Mouse (Mus musculus) hindbrain, embryonic 11.5 days (tissue): ENCODE results near the gene Lypla2. TPM values are rescaled to one million over a fixed set of nuclear protein-coding genes. Genes with fewer than 3 reads are reported as not detected.

Source experiments
- ATAC-seq: fragments of 200-750 bp; cut with Nextera tagmentation; 2 replicates; pipeline ENCODE4 v1.8.0; 2017; ENCODE audit warnings: mild to moderate bottlenecking, moderate TSS enrichment, moderate library complexity; ENCODE audit not compliant: low FRiP score
- DNase-seq: peaks from one replicate; pipeline ENCODE4 v3.0.0-alpha.2; 2015; ENCODE audit warnings: low spot score
- H3K27ac ChIP-seq: fragments of 300-500 bp; sonication (generic); 2 replicates; pipeline ENCODE4 v1.5.1; 2014; ENCODE audit warnings: mild to moderate bottlenecking, low read depth, low read length
- H3K27me3 ChIP-seq: fragments of 300-500 bp; sonication (generic); 2 replicates; pipeline ENCODE4 v1.6.1; 2014; ENCODE audit warnings: mild to moderate bottlenecking, low read length, moderate library complexity, mixed read lengths; ENCODE audit not compliant: control insufficient read depth, insufficient read depth
- H3K36me3 ChIP-seq: fragments of 300-500 bp; sonication (generic); 2 replicates; pipeline ENCODE4 v1.6.1; 2014; ENCODE audit warnings: mild to moderate bottlenecking, low read length, moderate library complexity, mixed read lengths; ENCODE audit not compliant: control insufficient read depth, insufficient read depth
- H3K4me1 ChIP-seq: fragments of 300-500 bp; sonication (generic); replicated peaks from 2 replicates; pipeline ENCODE4 v1.6.1; 2014; ENCODE audit warnings: low read length, mixed read lengths; ENCODE audit not compliant: control insufficient read depth, insufficient read depth
- H3K4me2 ChIP-seq: fragments of 300-500 bp; sonication (generic); replicated peaks from 2 replicates; pipeline ENCODE4 v1.6.1; 2014; ENCODE audit warnings: mild to moderate bottlenecking, low read depth, low read length
- H3K4me3 ChIP-seq: fragments of 300-500 bp; sonication (generic); 2 replicates; pipeline ENCODE4 v1.5.1; 2014; ENCODE audit warnings: low read depth, low read length
- H3K9ac ChIP-seq: fragments of 300-500 bp; sonication (generic); 2 replicates; pipeline ENCODE4 v1.6.1; 2014; ENCODE audit warnings: low read depth, low read length
- H3K9me3 ChIP-seq: fragments of 300-500 bp; sonication (generic); 2 replicates; pipeline ENCODE4 v1.6.1; 2016; ENCODE audit warnings: low read length; ENCODE audit not compliant: control insufficient read depth
- WGBS: fragments of 180-500 bp; shearing (Covaris S2); extraction: QIAGEN DNeasy Blood & Tissue Kit; methylation state at CpG from one replicate; pipeline ENCODE4 v1.1.7; 2014; 5-methylcytosine and 5-hydroxymethylcytosine counted together
- polyA plus RNA-seq: library from polyadenylated mRNA; unstranded; fragments of >200 nt; fragmentation: Nextera tagmentation; extraction: Ambion mirVana; gene quantifications from 2 replicates; pipeline ENCODE4 v1.2.1, GENCODE M21; 2014

Lypla2 gene
- polyA plus RNA-seq, 1 experiment from 2014 or later, result 143 TPM

DNA sequence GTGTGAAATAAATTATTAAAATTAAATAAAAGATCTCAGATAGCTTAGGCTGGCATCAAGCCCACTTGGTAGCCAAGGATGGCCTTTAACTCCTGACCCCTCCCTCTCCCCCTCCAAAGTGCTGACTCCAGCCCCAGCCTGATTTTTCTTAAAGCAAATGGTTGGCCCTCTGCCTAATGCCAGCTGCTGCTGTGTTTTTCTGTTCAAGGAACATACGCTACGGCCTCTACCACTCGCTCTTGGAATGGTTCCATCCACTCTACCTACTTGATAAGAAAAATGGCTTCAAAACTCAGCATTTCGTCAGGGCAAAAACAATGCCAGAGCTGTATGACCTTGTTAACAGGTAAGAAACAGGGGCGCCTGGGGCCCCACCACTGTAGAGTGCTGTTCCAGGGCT lies 47.1 kb downstream of the Lypla2 start:
- Histone ChIP-seq H3K4me1 (0 out of 2 replicates have a peak, but pooled peaks cover 3% of the 10 kb centered on the region), H3K9ac (no peak overlapping the region), H3K4me3 (no peak overlapping the region), H3K36me3 (no peaks in the 10 kb centered on the region), H3K4me2 (no peak overlapping the region), H3K27me3 (no peaks in the 10 kb centered on the region), H3K9me3 (no peaks in the 10 kb centered on the region), H3K27ac (no peak overlapping the region)
- ATAC-seq, result no peak
- DNase-seq, result no peak
- 93% methylated on average over 5 of the region's 5 CpGs for WGBS

GRCm38 (mm10) chr4:135924418-135924817 lies 48.0 kb downstream of the Lypla2 start:
- Histone ChIP-seq H3K9me3 (no peaks in the 10 kb centered on the region), H3K27me3 (no peaks in the 10 kb centered on the region), H3K4me3 (no peak overlapping the region), H3K4me2 (no peak overlapping the region), H3K9ac (no peak overlapping the region), H3K27ac (no peak overlapping the region), H3K4me1 (0 out of 2 replicates have a peak, but pooled peaks cover 3% of the 10 kb centered on the region), H3K36me3 (no peaks in the 10 kb centered on the region)
- 75% methylated on average over 2 of the region's 2 CpGs for WGBS
- DNase-seq (no peak), ATAC-seq (no peak)

- Histone ChIP-seq H3K9ac (no peak overlapping the region), H3K27me3 (no peaks in the 10 kb centered on the region), H3K27ac (no peak overlapping the region), H3K4me2 (peak overlapping the region; percentile 94), H3K9me3 (no peaks in the 10 kb centered on the region), H3K4me3 (no peak overlapping the region), H3K36me3 (no peaks in the 10 kb centered on the region), H3K4me1 (0 out of 2 replicates have a peak, but pooled peaks cover 3% of the 10 kb centered on the region)
- 89% methylated on average over 1 of the region's 1 CpGs for WGBS
- DNase-seq, result no peak
- ATAC-seq, result no peak
Observed at GRCm38 (mm10) chr4:135922190-135922589, 50.2 kb downstream of the Lypla2 start.

DNA sequence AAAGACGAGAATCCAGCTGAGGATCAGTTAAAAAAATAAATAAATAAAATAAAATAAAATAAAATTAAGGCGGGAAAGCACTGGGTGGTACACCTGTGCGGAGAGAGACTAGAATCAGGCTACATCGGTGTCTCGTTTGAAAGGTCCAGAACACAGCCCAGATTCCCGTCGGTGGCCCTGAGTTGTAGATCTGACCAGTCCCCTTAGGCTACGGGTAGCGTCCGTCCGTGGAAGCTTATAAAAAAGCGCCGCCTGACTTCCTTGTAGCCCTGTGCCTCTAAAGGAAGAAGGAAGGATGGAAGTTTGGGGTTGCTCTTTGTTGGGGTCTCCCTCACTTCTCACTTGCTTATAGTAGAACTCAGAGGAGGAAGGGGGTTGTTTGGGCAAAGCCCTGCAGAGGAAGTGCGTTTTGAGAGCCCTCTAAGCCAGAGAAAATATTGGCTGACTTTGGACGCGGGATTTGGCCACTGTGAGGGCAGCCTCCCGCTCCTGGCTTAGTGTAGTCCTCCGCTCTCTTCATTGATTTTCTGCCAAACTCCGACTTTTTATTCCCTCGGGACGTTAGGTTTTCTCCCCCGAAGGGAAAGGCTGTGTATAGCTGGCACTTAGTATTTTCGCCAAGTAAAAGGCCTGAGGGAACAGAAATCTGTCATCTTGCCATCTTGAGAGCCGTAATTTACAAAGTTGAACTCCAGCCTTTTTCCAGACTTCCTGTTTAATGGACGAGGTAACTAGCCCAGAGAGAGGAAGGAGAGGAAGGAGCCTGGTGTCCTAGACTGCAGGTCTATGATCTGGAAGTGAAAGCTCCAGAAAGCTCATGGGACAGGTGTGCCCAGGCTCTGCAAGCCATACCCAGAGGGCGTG lies 50.9 kb downstream of the Lypla2 start:
- Histone ChIP-seq H3K4me3 (peak overlapping the region; percentile 84), H3K4me2 (peak overlapping the region; percentile 94), H3K27me3 (no peaks in the 10 kb centered on the region), H3K9ac (peak overlapping the region; percentile 75), H3K4me1 (0 out of 2 replicates have a peak, but pooled peaks cover 3% of the 10 kb centered on the region), H3K27ac (no peak overlapping the region; the same call in 1 of the 2 replicates), H3K9me3 (no peaks in the 10 kb centered on the region), H3K36me3 (no peaks in the 10 kb centered on the region)
- peak; percentile 49 for DNase-seq
- ATAC-seq, result peak; percentile 47
- WGBS, result 9% methylated on average over 26 of the region's 26 CpGs

- Histone ChIP-seq H3K4me3 (peak within 1 kb of the TSS; percentile 84), H3K4me1 (0 out of 2 replicates have a peak, but pooled peaks cover 3% of the 10 kb centered on the region), H3K4me2 (peak within 1 kb of the TSS; percentile 94), H3K27ac (peak within 1 kb of the TSS; percentile 72; the same call in 1 of the 2 replicates), H3K27me3 (no peaks in the 10 kb centered on the region), H3K9ac (peak within 1 kb of the TSS; percentile 75), H3K36me3 (no peaks in the 10 kb centered on the region), H3K9me3 (no peaks in the 10 kb centered on the region)
- peak; percentile 99 for DNase-seq
- WGBS, result 2% methylated on average over 59 of the region's 60 CpGs
- ATAC-seq, result peak; percentile 96
Observed at GRCm38 (mm10) chr4:135920304-135921241, 51.9 kb downstream of the Lypla2 start, which contains the start of gene Fuca1. Fuca1 (plus strand) TSS chr4:135920735.

DNA sequence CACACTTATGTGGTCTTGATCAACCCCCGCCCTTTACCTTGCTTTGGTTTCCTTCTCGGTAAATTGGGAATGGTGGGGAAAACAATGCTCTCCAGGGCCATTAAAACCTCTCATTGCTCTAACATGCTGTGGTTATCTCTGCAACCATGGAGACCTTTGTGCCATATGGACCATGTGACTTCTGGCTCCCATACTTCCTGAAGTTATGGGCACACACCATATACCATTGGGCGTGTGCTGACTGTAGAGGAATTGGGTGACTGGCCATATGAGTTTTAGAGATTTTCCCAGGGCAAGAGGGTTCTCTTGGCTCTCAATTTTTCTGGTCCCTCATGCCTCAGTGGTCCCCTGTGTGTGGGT lies 53.2 kb downstream of the Lypla2 start:
- H3K4me2 ChIP-seq, result no peak overlapping the region
- H3K4me1 ChIP-seq, result 0 out of 2 replicates have a peak, but pooled peaks cover 3% of the 10 kb centered on the region
- H3K27me3 ChIP-seq, result no peaks in the 10 kb centered on the region
- H3K4me3 ChIP-seq, result no peak overlapping the region
- H3K27ac ChIP-seq, result no peak overlapping the region
- no peak overlapping the region for H3K9ac ChIP-seq
- H3K36me3 ChIP-seq, result no peaks in the 10 kb centered on the region
- ATAC-seq, result no peak
- DNase-seq, result no peak
- 97% methylated on average over 3 of the region's 3 CpGs for WGBS
- no peaks in the 10 kb centered on the region for H3K9me3 ChIP-seq

DNA sequence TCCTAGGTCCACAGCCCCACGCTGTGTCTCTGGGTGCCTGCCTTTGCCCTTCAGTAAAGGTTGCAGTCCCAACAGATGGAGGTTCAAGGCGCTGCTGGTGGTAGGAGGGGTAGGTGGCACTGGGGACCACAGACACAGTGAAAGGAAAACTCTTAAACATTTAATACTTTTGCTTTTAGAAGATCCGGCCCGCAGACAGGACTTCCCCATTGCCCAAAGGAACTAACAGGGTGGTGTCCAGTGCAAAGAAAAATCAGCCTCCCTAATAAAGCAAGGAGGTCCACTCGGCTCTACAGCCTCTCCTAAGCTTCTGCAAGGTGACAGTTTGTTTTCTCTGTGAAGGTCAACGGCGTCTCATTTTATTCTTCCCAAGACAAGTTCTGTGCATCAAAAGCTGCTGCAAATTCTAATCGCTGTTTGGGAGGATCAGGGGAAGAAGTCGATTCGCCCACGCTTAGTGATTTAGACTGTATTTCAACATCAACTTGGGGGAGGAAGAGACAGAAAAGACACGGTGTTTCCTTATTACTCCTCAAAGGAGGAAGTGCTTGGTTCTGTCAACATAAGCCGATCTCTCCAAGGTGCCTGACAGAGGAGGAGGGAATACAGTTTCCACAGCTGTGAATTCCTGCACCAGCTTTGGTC lies 53.7 kb downstream of the Lypla2 start:
- Histone ChIP-seq H3K36me3 (no peaks in the 10 kb centered on the region), H3K27ac (no peak overlapping the region), H3K9ac (no peak overlapping the region), H3K4me3 (no peak overlapping the region), H3K27me3 (no peaks in the 10 kb centered on the region), H3K9me3 (no peaks in the 10 kb centered on the region), H3K4me1 (0 out of 2 replicates have a peak, but pooled peaks cover 3% of the 10 kb centered on the region), H3K4me2 (no peak overlapping the region)
- DNase-seq (no peak), ATAC-seq (no peak)
- 92% methylated on average over 13 of the region's 13 CpGs for WGBS
